8 mouse cellular contexts compared by ENCODE assay signal in genomic region chr11:11836713-11837370, GRCm38 (mm10). TPM values are rescaled to one million over a fixed set of nuclear protein-coding genes. Genes with fewer than 3 reads are reported as not detected.
DNase-seq lines count a peak whose midpoint lies in the region; ATAC-seq and TF ChIP-seq lines count a peak whose summit lies in the region.

No protein-coding gene starts in this region.

- peak overlapping the region; percentile 20 for H3K9ac ChIP-seq in heart, embryonic 15.5 days
- H3K9ac ChIP-seq in limb, embryonic 14.5 days (ENCODE audit: low read depth, low read length, severe bottlenecking) = 0 out of 2 replicates have a peak overlapping the region, but pooled peaks have one; percentile 29

- H3K36me3 ChIP-seq in heart, embryonic 15.5 days = no peaks in the 10 kb centered on the region
- H3K36me3 ChIP-seq in limb, embryonic 14.5 days (ENCODE audit: control insufficient read depth, insufficient read depth, low read length) = no peaks in the 10 kb centered on the region

- H3K4me2 ChIP-seq in heart, embryonic 15.5 days = peak overlapping the region; percentile 48
- 0 out of 2 replicates have a peak overlapping the region, but pooled peaks have one; percentile 2 for H3K4me2 ChIP-seq in limb, embryonic 14.5 days (replicated peaks; ENCODE audit: low read depth, low read length, severe bottlenecking)

- peak; percentile 79 for DNase-seq in MEL-GATA-1-ER (ENCODE audit: extremely low read depth, low read depth)
- no peak for DNase-seq in limb, embryonic 14.5 days (ENCODE audit: low spot score)
- DNase-seq in naive thymus-derived CD4-positive, alpha-beta T cell, adult 2 months (ENCODE audit: low read depth) = peak; percentile 23
- DNase-seq in right cerebral cortex, adult 2 months (ENCODE audit: low spot score in 2 of 2) = no peak
- no peak for DNase-seq in urinary bladder, adult 2 months (ENCODE audit: low spot score)
- DNase-seq in right cerebral cortex, postnatal 10 days (ENCODE audit: low spot score in 2 of 2) = no peak

- peaks cover 69% of the 10 kb centered on the region for H3K4me1 ChIP-seq in heart, embryonic 15.5 days (replicated peaks)
- peaks cover 46% of the 10 kb centered on the region for H3K4me1 ChIP-seq in limb, embryonic 14.5 days (ENCODE audit: control insufficient read depth, insufficient read depth, low read length)

- H3K27ac ChIP-seq in heart, embryonic 15.5 days = peak overlapping the region; percentile 81
- peak overlapping the region; percentile 76 for H3K27ac ChIP-seq in limb, embryonic 14.5 days (replicated peaks; ENCODE audit: low read depth, low read length)

- H3K9me3 ChIP-seq in heart, embryonic 15.5 days (replicated peaks) = no peaks in the 10 kb centered on the region
- no peaks in the 10 kb centered on the region for H3K9me3 ChIP-seq in limb, embryonic 14.5 days (ENCODE audit: control insufficient read depth, low read length)

- H3K4me3 ChIP-seq in heart, embryonic 15.5 days = peak overlapping the region; percentile 10
- no peak overlapping the region for H3K4me3 ChIP-seq in limb, embryonic 14.5 days (replicated peaks; ENCODE audit: low read length)

- no peak for TF ChIP-seq POLR2A in limb, embryonic 14.5 days (IDR thresholded peaks at IDR 0.05; ENCODE audit: borderline replicate concordance, extremely low read depth, insufficient read depth, insufficient read length)

- peak; percentile 65 for ATAC-seq in CD4-positive, CD25-positive, alpha-beta regulatory T cell, adult 4 months
- peak; percentile 73 for ATAC-seq in heart, embryonic 15.5 days (replicated peaks; ENCODE audit: insufficient number of reproducible peaks, insufficient read depth, low FRiP score, low read depth)
- ATAC-seq in limb, embryonic 14.5 days (ENCODE audit: low FRiP score, low read depth) = no peak; the same call in 1 of the 2 replicates

- WGBS in heart, embryonic 15.5 days = 6% methylated on average over 18 of the region's 18 CpGs
- 34% methylated on average over 18 of the region's 18 CpGs for WGBS in limb, embryonic 14.5 days

- H3K27me3 ChIP-seq in heart, embryonic 15.5 days = no peaks in the 10 kb centered on the region
- no peaks in the 10 kb centered on the region for H3K27me3 ChIP-seq in limb, embryonic 14.5 days (ENCODE audit: control insufficient read depth, insufficient read depth, low read length)

RNA-seq across cellular contexts. Expression of gene Fignl1, which starts 28.1 kb away (rescaled TPM):
- polyA plus RNA-seq in CD4-positive, CD25-positive, alpha-beta regulatory T cell, adult 4 months (2017; shearing (Covaris generic)) = 10 to 100 TPM in 1 of 2 experiments, 1 to 10 TPM in 1; 8.3 to 13.4 TPM
- 42.5 and 45.8 TPM in 2 replicates for polyA plus RNA-seq in heart, embryonic 15.5 days (2015; fragmentation: Nextera tagmentation; extraction: Ambion mirVana)
- 20.0 and 21.2 TPM in 2 replicates for polyA plus RNA-seq in limb, embryonic 14.5 days (2012; rRNA removed)
- polyA plus RNA-seq in limb, embryonic 14.5 days (2014; fragmentation: Nextera tagmentation; extraction: Ambion mirVana) = 43.2 and 46.5 TPM in 2 replicates
- 0.66 and 1.2 TPM in 2 replicates for polyA plus RNA-seq in urinary bladder, adult 2 months (2012; rRNA removed)

Comparison
In these comparisons a context has a peak if more than half of its experiments do, and no peak if none do; other contexts are left out.
1. DNase-seq: peak in MEL-GATA-1-ER (single experiment) and naive thymus-derived CD4-positive, alpha-beta T cell, adult 2 months (single experiment); none in limb, embryonic 14.5 days (single experiment), right cerebral cortex, adult 2 months (0 of 2), urinary bladder, adult 2 months (single experiment) and right cerebral cortex, postnatal 10 days (0 of 2).